Mouse (Mus musculus): ENCODE data around the gene Cmtm4.

Gene Cmtm4

GRCm38 (mm10) chr8:104374864-104375846 is 20.5 kb downstream of the Cmtm4 start:
- DNase-seq (ENCODE audit: low spot score) = no peak

GRCm38 (mm10) chr8:104374269-104374668 is 21.3 kb downstream of the Cmtm4 start:
- DNase-seq (ENCODE audit: low spot score) = no peak

- peak; percentile 55 for DNase-seq (ENCODE audit: low spot score)
Measured at GRCm38 (mm10) chr8:104373779-104374178, 21.8 kb downstream of the Cmtm4 start.

- no peak for DNase-seq (ENCODE audit: low spot score)
Measured at GRCm38 (mm10) chr8:104371121-104371520, 24.5 kb downstream of the Cmtm4 start.

GRCm38 (mm10) chr8:104370071-104370470 is 25.5 kb downstream of the Cmtm4 start:
- no peak for DNase-seq (ENCODE audit: low spot score)

- no peak for DNase-seq (ENCODE audit: low spot score)
Measured at GRCm38 (mm10) chr8:104369591-104369990, 26.0 kb downstream of the Cmtm4 start.

GRCm38 (mm10) chr8:104367398-104367797 is 28.2 kb downstream of the Cmtm4 start:
- peak; percentile 72 for DNase-seq (ENCODE audit: low spot score)

GRCm38 (mm10) chr8:104365695-104366094 is 29.9 kb downstream of the Cmtm4 start:
- no peak for DNase-seq (ENCODE audit: low spot score)

GRCm38 (mm10) chr8:104359778-104360456 is 35.7 kb downstream of the Cmtm4 start:
- no peak for DNase-seq (ENCODE audit: low spot score)

GRCm38 (mm10) chr8:104358637-104359036 is 37.0 kb downstream of the Cmtm4 start:
- peak; percentile 58 for DNase-seq (ENCODE audit: low spot score)

- no peak for DNase-seq (ENCODE audit: low spot score)
Measured at GRCm38 (mm10) chr8:104354504-104354903, 41.1 kb downstream of the Cmtm4 start.

- no peak for DNase-seq (ENCODE audit: low spot score)
Measured at GRCm38 (mm10) chr8:104353186-104353585, 42.4 kb downstream of the Cmtm4 start.

- no peak for DNase-seq (ENCODE audit: low spot score)
Measured at GRCm38 (mm10) chr8:104350047-104350446, 45.6 kb downstream of the Cmtm4 start.

GRCm38 (mm10) chr8:104348971-104349370 is 46.6 kb downstream of the Cmtm4 start:
- no peak for DNase-seq (ENCODE audit: low spot score)

GRCm38 (mm10) chr8:104346706-104347105 is 48.9 kb downstream of the Cmtm4 start:
- DNase-seq (ENCODE audit: low spot score) = no peak

- no peak for DNase-seq (ENCODE audit: low spot score)
Measured at GRCm38 (mm10) chr8:104344622-104345021, 51.0 kb downstream of the Cmtm4 start.

GRCm38 (mm10) chr8:104343957-104344356 is 51.6 kb downstream of the Cmtm4 start:
- peak; percentile 95 for DNase-seq (ENCODE audit: low spot score)

- DNase-seq (ENCODE audit: low spot score) = no peak
Measured at GRCm38 (mm10) chr8:104342426-104342825, 53.2 kb downstream of the Cmtm4 start.

GRCm38 (mm10) chr8:104341678-104342077 is 53.9 kb downstream of the Cmtm4 start:
- DNase-seq (ENCODE audit: low spot score) = no peak

- DNase-seq (ENCODE audit: low spot score) = peak; percentile 71
Measured at GRCm38 (mm10) chr8:104341106-104341561, 54.5 kb downstream of the Cmtm4 start.

GRCm38 (mm10) chr8:104340233-104341105 is 55.1 kb downstream of the Cmtm4 start:
- DNase-seq (ENCODE audit: low spot score) = peak; percentile 81

- DNase-seq (ENCODE audit: low spot score) = no peak
Measured at GRCm38 (mm10) chr8:104339983-104340232, 55.7 kb downstream of the Cmtm4 start.
